Mouse (Mus musculus): ENCODE measurements around the gene Macrod2. TPM values are rescaled to one million over a fixed set of nuclear protein-coding genes. Genes with fewer than 3 reads are reported as not detected.

Gene Macrod2
- polyA plus RNA-seq, 1 experiment: 57.8 TPM

- TF ChIP-seq FLI1 (IDR thresholded peaks at IDR 0.05; ENCODE audit: low read length) (no peak), GATA1 (IDR thresholded peaks at IDR 0.05; ENCODE audit: borderline replicate concordance, low read length) (no peak)
Observed at GRCm38 (mm10) chr2:140482604-140483003, 87.5 kb downstream of the Macrod2 start.

GRCm38 (mm10) chr2:140497688-140498087, 102.6 kb downstream of the Macrod2 start:
- no peaks in the 10 kb centered on the region for H3K4me1 ChIP-seq
- TF ChIP-seq FLI1 (IDR thresholded peaks at IDR 0.05; ENCODE audit: low read length) (no peak), GATA1 (IDR thresholded peaks at IDR 0.05; ENCODE audit: borderline replicate concordance, low read length) (no peak)
- no peaks in the 10 kb centered on the region for H3K9me3 ChIP-seq
- no peaks in the 10 kb centered on the region for H3K36me3 ChIP-seq (replicated peaks; ENCODE audit: low read length)
- no peaks in the 10 kb centered on the region for H3K27me3 ChIP-seq (replicated peaks)
- H3K4me3 ChIP-seq (replicated peaks): no peak overlapping the region

More at GRCm38 (mm10) chr2:140482604-140483003, 87.5 kb downstream of the Macrod2 start:
- no peak overlapping the region for H3K4me3 ChIP-seq (replicated peaks)
- H3K9me3 ChIP-seq: no peaks in the 10 kb centered on the region
- no peaks in the 10 kb centered on the region for H3K27me3 ChIP-seq (replicated peaks)
- no peaks in the 10 kb centered on the region for H3K36me3 ChIP-seq (replicated peaks; ENCODE audit: low read length)
- no peaks in the 10 kb centered on the region for H3K4me1 ChIP-seq

- H3K27me3 ChIP-seq (replicated peaks): no peaks in the 10 kb centered on the region
- no peaks in the 10 kb centered on the region for H3K4me1 ChIP-seq
Observed at GRCm38 (mm10) chr2:140500951-140501350, 105.8 kb downstream of the Macrod2 start.

GRCm38 (mm10) chr2:140521472-140521871, 126.4 kb downstream of the Macrod2 start:
- TF ChIP-seq GATA1 (IDR thresholded peaks at IDR 0.05; ENCODE audit: borderline replicate concordance, low read length) (no peak), FLI1 (IDR thresholded peaks at IDR 0.05; ENCODE audit: low read length) (no peak)
- H3K9me3 ChIP-seq: no peaks in the 10 kb centered on the region
- H3K27me3 ChIP-seq (replicated peaks): no peaks in the 10 kb centered on the region
- no peak overlapping the region for H3K4me3 ChIP-seq (replicated peaks)
- no peaks in the 10 kb centered on the region for H3K36me3 ChIP-seq (replicated peaks; ENCODE audit: low read length)
- H3K4me1 ChIP-seq: no peaks in the 10 kb centered on the region

More at GRCm38 (mm10) chr2:140500951-140501350, 105.8 kb downstream of the Macrod2 start:
- Histone ChIP-seq H3K36me3 (replicated peaks; ENCODE audit: low read length) (no peaks in the 10 kb centered on the region), H3K4me3 (replicated peaks) (no peak overlapping the region), H3K9me3 (no peaks in the 10 kb centered on the region)
- TF ChIP-seq FLI1 (IDR thresholded peaks at IDR 0.05; ENCODE audit: low read length) (no peak), GATA1 (IDR thresholded peaks at IDR 0.05; ENCODE audit: borderline replicate concordance, low read length) (no peak)

- Histone ChIP-seq H3K36me3 (replicated peaks; ENCODE audit: low read length) (no peaks in the 10 kb centered on the region), H3K4me3 (replicated peaks) (no peak overlapping the region), H3K27me3 (replicated peaks) (no peaks in the 10 kb centered on the region), H3K4me1 (no peaks in the 10 kb centered on the region), H3K9me3 (no peaks in the 10 kb centered on the region)
- TF ChIP-seq FLI1 (IDR thresholded peaks at IDR 0.05; ENCODE audit: low read length): no peak
Observed at GRCm38 (mm10) chr2:140530214-140530613, 135.1 kb downstream of the Macrod2 start.

GRCm38 (mm10) chr2:140532024-140532423, 136.9 kb downstream of the Macrod2 start:
- Histone ChIP-seq H3K36me3 (replicated peaks; ENCODE audit: low read length) (no peaks in the 10 kb centered on the region), H3K27me3 (replicated peaks) (no peaks in the 10 kb centered on the region), H3K4me1 (no peaks in the 10 kb centered on the region), H3K4me3 (replicated peaks) (no peak overlapping the region), H3K9me3 (no peaks in the 10 kb centered on the region)
- no peak for TF ChIP-seq FLI1 (IDR thresholded peaks at IDR 0.05; ENCODE audit: low read length)
- TF ChIP-seq GATA1 (IDR thresholded peaks at IDR 0.05; ENCODE audit: borderline replicate concordance, low read length): no peak

GRCm38 (mm10) chr2:140532859-140533519, 137.9 kb downstream of the Macrod2 start:
- Histone ChIP-seq H3K36me3 (replicated peaks; ENCODE audit: low read length) (no peaks in the 10 kb centered on the region), H3K27me3 (replicated peaks) (no peaks in the 10 kb centered on the region), H3K4me3 (replicated peaks) (no peak overlapping the region), H3K4me1 (no peaks in the 10 kb centered on the region), H3K9me3 (0 out of 2 replicates have a peak, but pooled peaks cover 3% of the 10 kb centered on the region)
- TF ChIP-seq GATA1 (IDR thresholded peaks at IDR 0.05; ENCODE audit: borderline replicate concordance, low read length): no peak
- no peak for TF ChIP-seq FLI1 (IDR thresholded peaks at IDR 0.05; ENCODE audit: low read length)

GRCm38 (mm10) chr2:140533621-140534020, 138.5 kb downstream of the Macrod2 start:
- Histone ChIP-seq H3K27me3 (replicated peaks) (no peaks in the 10 kb centered on the region), H3K36me3 (replicated peaks; ENCODE audit: low read length) (no peaks in the 10 kb centered on the region), H3K4me3 (replicated peaks) (no peak overlapping the region), H3K4me1 (no peaks in the 10 kb centered on the region), H3K9me3 (0 out of 2 replicates have a peak, but pooled peaks cover 3% of the 10 kb centered on the region)
- TF ChIP-seq FLI1 (IDR thresholded peaks at IDR 0.05; ENCODE audit: low read length): no peak
- TF ChIP-seq GATA1 (IDR thresholded peaks at IDR 0.05; ENCODE audit: borderline replicate concordance, low read length): no peak

GRCm38 (mm10) chr2:140534583-140534982, 139.5 kb downstream of the Macrod2 start:
- H3K9me3 ChIP-seq: 0 out of 2 replicates have a peak, but pooled peaks cover 3% of the 10 kb centered on the region
- H3K4me1 ChIP-seq: no peaks in the 10 kb centered on the region
- H3K27me3 ChIP-seq (replicated peaks): no peaks in the 10 kb centered on the region
- TF ChIP-seq FLI1 (IDR thresholded peaks at IDR 0.05; ENCODE audit: low read length) (no peak), GATA1 (IDR thresholded peaks at IDR 0.05; ENCODE audit: borderline replicate concordance, low read length) (no peak)
- H3K36me3 ChIP-seq (replicated peaks; ENCODE audit: low read length): no peaks in the 10 kb centered on the region
- no peak overlapping the region for H3K4me3 ChIP-seq (replicated peaks)

GRCm38 (mm10) chr2:140535832-140536571, 140.9 kb downstream of the Macrod2 start:
- no peaks in the 10 kb centered on the region for H3K4me1 ChIP-seq
- no peaks in the 10 kb centered on the region for H3K36me3 ChIP-seq (replicated peaks; ENCODE audit: low read length)
- no peaks in the 10 kb centered on the region for H3K27me3 ChIP-seq (replicated peaks)
- no peak overlapping the region for H3K4me3 ChIP-seq (replicated peaks)
- 0 out of 2 replicates have a peak, but pooled peaks cover 3% of the 10 kb centered on the region for H3K9me3 ChIP-seq
- TF ChIP-seq GATA1 (IDR thresholded peaks at IDR 0.05; ENCODE audit: borderline replicate concordance, low read length) (no peak), FLI1 (IDR thresholded peaks at IDR 0.05; ENCODE audit: low read length) (no peak)

Measured in megakaryocyte, embryonic 14.5 days (primary cell).